Mouse (Mus musculus) liver, embryonic 14.5 days (tissue): ENCODE measurements around the gene Defb26.
A peak's percentile ranks its signal among the peaks of the same experiment; 100 is the strongest.

Experiments
- CTCF ChIP-seq: IDR thresholded peaks from 2 replicates; pipeline ENCODE4 v1.5.1; 2016; ENCODE audit warnings: antibody characterized with exemption, low read depth, control low read depth
- EP300 ChIP-seq: IDR thresholded peaks from 2 replicates; pipeline ENCODE4 v1.6.1; 2016; ENCODE audit warnings: antibody characterized with exemption, low read depth

GRCm38 (mm10) chr2:152464570-152465150 lies 46.8 kb downstream of the Defb26 start, which contains the start of gene Defb23:
- TF ChIP-seq CTCF (peak; percentile 5; the same call in 1 of the 2 replicates), EP300 (no peak)
